Mouse (Mus musculus): ENCODE measurements at regions not wholly inside any gene's neighbourhood (a gene's known extent, or its start where the extent isn't known, plus 50 kb on each side); places are given as distances from the start of the nearest gene placed in this dataset.

DNA sequence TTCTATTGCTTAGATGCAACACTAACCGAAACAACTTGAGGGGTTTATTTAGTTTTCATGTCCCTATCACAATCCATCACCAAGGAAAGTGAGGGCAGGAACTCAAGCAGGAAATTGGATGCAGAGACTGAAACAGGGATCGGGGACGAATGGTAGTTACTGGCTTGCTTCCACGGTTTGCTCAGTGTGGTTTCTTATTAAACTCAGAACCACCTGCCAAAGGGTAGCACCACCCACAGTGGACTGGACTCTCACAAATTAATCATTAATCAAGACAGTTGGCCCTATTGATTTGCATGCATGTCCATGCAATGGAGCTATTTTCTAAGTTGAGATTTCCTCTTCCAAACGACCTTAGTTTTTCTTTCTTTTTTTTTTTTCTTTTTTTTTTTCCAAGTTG lies 719.2 kb downstream of the Diaph3 start:
- TF ChIP-seq USF1 (IDR thresholded peaks at IDR 0.05; ENCODE audit: low read depth) = no peak
- no peak for TF ChIP-seq MAX (IDR thresholded peaks at IDR 0.05; ENCODE audit: low read depth)
- no peak for TF ChIP-seq POLR2A (IDR thresholded peaks at IDR 0.05; ENCODE audit: insufficient read length, low read depth)
- no peak for TF ChIP-seq MYOD1 (IDR thresholded peaks at IDR 0.05; ENCODE audit: control insufficient read depth in 1 of 3, insufficient read length in 2 of 3, low read depth in 2 of 3)
- no peak for TF ChIP-seq CEBPB (IDR thresholded peaks at IDR 0.05; ENCODE audit: insufficient read depth, poor library complexity, severe bottlenecking)

All from myocyte (in vitro differentiated cells).